Mouse (Mus musculus): ENCODE measurements at regions not wholly inside any gene's neighbourhood (a gene's known extent, or its start where the extent isn't known, plus 50 kb on each side); places are given as distances from the start of the nearest gene placed in this dataset.
"Not testable (repeated sequence)": the region's sequence is repeated elsewhere in the genome, so short reads cannot be mapped to it uniquely, and the experiment has no call there.

DNA sequence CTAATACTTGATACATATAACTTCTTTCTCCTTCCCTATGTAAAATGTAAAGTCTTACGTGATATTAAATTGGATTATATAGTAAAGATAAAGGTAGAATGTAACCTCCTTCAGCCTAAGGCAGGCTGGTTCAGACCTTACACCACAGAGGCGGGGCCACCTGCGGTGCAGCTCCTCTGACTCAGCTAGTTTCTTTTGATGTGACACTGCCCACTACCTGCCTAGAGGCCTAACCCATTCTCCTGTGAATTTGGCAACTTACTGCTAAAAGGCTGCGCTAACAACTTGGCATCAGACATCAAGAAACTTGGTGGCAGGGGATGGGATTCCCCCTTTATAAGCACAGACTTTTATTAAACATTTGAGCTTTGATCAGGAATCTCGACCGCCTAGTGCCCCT lies 74.5 kb downstream of the Aasdhppt start:
- Histone ChIP-seq H3K4me1 (no peaks in the 10 kb centered on the region), H3K4me3 (no peak overlapping the region), H3K27me3 (no peaks in the 10 kb centered on the region), H3K4me2 (replicated peaks) (no peak overlapping the region), H3K9ac (no peak overlapping the region), H3K36me3 (no peaks in the 10 kb centered on the region), H3K9me3 (no peaks in the 10 kb centered on the region), H3K27ac (no peak overlapping the region)
- no peak for ATAC-seq (ENCODE audit: insufficient number of reproducible peaks, insufficient read depth, low FRiP score, low TSS enrichment)
- WGBS = 57% methylated on average over 6 of the region's 6 CpGs

DNA sequence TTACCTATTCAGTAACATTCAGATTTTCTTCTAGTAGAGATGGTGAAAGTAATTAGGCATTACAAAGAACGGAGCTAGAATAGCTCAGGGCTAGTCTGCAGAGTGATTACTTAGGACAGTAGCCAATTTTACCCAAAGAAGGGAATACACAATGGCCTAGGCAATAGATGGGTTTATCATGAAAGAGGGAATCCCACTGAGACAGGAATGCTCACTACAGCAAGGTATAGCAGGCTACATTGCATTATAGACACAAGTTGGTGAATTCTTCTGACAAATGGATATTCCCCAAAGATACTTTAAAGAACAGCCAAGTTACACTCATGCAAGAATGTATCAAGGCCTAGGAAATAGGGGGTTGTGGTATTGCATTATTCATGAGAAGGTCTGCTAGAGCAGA lies 94.7 kb downstream of the Aasdhppt start:
- not testable (repeated sequence) for H3K36me3 ChIP-seq; H3K9ac ChIP-seq; H3K4me2 ChIP-seq (replicated peaks); H3K27me3 ChIP-seq; H3K4me1 ChIP-seq; H3K4me3 ChIP-seq; ATAC-seq (ENCODE audit: insufficient number of reproducible peaks, insufficient read depth, low FRiP score, low TSS enrichment); H3K27ac ChIP-seq; H3K9me3 ChIP-seq
- 67% methylated on average over 1 of the region's 1 CpGs for WGBS

DNA sequence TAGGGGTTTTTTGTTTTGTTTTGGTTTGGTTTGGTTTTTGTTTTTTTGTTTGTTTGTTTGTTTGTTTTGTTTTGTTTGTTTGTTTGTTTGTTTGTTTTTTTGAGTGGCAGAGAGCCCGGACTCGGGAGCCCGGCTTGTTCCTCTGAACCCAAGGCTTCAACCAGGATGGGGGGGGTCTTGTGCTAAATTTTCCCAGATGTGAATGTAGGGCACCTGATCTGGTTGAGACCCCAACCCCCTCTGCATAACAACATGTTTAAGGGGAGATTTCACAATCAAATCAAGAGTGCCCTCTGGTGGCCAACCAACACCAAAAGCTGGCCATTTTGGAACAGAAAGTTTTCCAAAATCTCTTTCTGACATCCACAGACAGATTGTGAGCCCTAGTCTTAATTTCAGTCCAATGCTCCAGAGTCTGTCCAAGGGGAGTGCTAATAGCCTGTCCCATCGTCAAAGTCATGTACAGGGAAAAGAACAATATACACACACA lies 99.2 kb downstream of the Aasdhppt start:
- no peaks in the 10 kb centered on the region for H3K36me3 ChIP-seq
- 83% methylated on average over 4 of the region's 4 CpGs for WGBS
- H3K27me3 ChIP-seq = no peaks in the 10 kb centered on the region
- H3K27ac ChIP-seq = no peak overlapping the region
- no peak overlapping the region for H3K9ac ChIP-seq
- H3K4me2 ChIP-seq (replicated peaks) = no peak overlapping the region
- H3K4me3 ChIP-seq = no peak overlapping the region
- no peaks in the 10 kb centered on the region for H3K4me1 ChIP-seq
- ATAC-seq (ENCODE audit: insufficient number of reproducible peaks, insufficient read depth, low FRiP score, low TSS enrichment) = no peak
- no peaks in the 10 kb centered on the region for H3K9me3 ChIP-seq

GRCm38 (mm10) chr9:4192737-4193136 lies 116.5 kb downstream of the Aasdhppt start:
- H3K27me3 ChIP-seq; H3K36me3 ChIP-seq; H3K4me2 ChIP-seq (replicated peaks); H3K9ac ChIP-seq; H3K4me1 ChIP-seq; H3K4me3 ChIP-seq; ATAC-seq (ENCODE audit: insufficient number of reproducible peaks, insufficient read depth, low FRiP score, low TSS enrichment); H3K27ac ChIP-seq; H3K9me3 ChIP-seq: not testable (repeated sequence)
- 84% methylated on average over 4 of the region's 4 CpGs for WGBS

DNA sequence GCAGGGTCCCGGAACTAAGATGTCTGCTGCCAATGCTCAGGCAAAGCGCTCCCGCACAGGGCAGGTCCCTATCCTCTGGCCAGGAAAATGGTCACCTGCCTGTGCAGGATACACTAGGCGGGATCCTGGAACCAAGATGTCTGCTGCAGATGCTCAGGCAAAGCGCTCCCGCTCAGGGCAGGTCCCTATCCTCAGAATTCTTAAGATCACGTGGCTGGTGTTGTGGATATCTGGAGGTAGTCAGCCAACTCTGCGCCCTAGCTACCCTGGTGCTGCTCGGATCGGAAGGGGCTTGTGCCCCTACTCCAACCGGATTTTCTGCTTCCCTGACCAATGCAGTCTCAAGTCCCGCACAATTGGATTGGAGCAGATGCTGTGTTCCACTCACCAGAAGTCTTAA lies 153.3 kb downstream of the Aasdhppt start:
- ATAC-seq (ENCODE audit: insufficient number of reproducible peaks, insufficient read depth, low FRiP score, low TSS enrichment); H3K4me3 ChIP-seq; H3K36me3 ChIP-seq; H3K9ac ChIP-seq; H3K27me3 ChIP-seq; H3K27ac ChIP-seq; H3K4me2 ChIP-seq (replicated peaks); H3K4me1 ChIP-seq; H3K9me3 ChIP-seq: not testable (repeated sequence)
- 88% methylated on average over 12 of the region's 12 CpGs for WGBS

DNA sequence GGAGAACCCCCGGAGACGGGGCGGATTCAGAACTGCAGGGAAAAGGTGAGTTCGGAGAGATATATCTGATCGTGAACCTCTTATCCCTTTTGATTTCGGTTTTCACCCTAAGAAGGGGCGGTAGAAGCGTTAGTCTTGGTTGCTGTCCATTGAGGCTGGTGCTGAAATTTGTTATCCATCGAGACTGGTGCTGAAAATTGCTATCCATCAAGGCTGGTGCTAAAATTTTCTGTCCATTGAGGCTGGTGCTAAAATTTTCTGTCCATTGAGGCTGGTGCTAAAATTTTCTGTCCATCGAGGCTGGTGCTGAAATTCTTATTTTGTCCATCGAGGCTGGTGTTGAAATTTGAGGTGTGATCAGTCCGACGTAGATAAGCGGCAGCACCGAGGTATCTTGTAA lies 170.4 kb downstream of the Aasdhppt start:
- H3K4me1 ChIP-seq; H3K4me3 ChIP-seq; H3K4me2 ChIP-seq (replicated peaks); H3K36me3 ChIP-seq; H3K9me3 ChIP-seq; H3K27ac ChIP-seq; H3K27me3 ChIP-seq; ATAC-seq (ENCODE audit: insufficient number of reproducible peaks, insufficient read depth, low FRiP score, low TSS enrichment); H3K9ac ChIP-seq: not testable (repeated sequence)
- 54% methylated on average over 15 of the region's 15 CpGs for WGBS

DNA sequence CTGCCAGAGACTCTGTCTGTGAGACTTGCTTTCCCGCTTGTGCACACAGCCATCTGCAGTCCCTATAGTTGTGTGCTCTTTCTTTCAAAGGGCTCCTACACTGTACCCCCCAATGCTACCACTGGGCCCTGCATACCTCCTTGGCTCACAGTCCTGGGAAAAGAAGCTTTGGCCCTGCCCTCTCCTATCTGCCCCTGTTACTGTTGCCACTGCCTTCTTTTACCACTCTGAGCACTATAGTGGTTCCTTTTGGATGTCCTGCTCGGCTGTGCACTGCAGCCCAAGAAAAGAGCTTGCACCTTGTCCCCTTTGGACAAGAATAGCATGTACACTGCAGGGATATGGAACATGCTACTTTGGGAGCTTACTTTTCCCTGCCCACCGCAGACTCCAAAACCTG lies 216.8 kb downstream of the Aasdhppt start:
- H3K4me3 ChIP-seq = no peak overlapping the region
- no peaks in the 10 kb centered on the region for H3K9me3 ChIP-seq
- H3K9ac ChIP-seq = no peak overlapping the region
- no peak overlapping the region for H3K4me2 ChIP-seq (replicated peaks)
- no peak overlapping the region for H3K27ac ChIP-seq
- H3K4me1 ChIP-seq = no peaks in the 10 kb centered on the region
- WGBS = 79% methylated on average over 3 of the region's 3 CpGs
- no peaks in the 10 kb centered on the region for H3K36me3 ChIP-seq
- 0 out of 2 replicates have a peak, but pooled peaks have one; percentile 35 for ATAC-seq (ENCODE audit: insufficient number of reproducible peaks, insufficient read depth, low FRiP score, low TSS enrichment)
- no peaks in the 10 kb centered on the region for H3K27me3 ChIP-seq

- 67% methylated on average over 4 of the region's 4 CpGs for WGBS
- not testable (repeated sequence) for ATAC-seq (ENCODE audit: insufficient number of reproducible peaks, insufficient read depth, low FRiP score, low TSS enrichment); H3K4me2 ChIP-seq (replicated peaks); H3K36me3 ChIP-seq; H3K9ac ChIP-seq; H3K4me1 ChIP-seq; H3K9me3 ChIP-seq; H3K27ac ChIP-seq; H3K4me3 ChIP-seq; H3K27me3 ChIP-seq
Measured at GRCm38 (mm10) chr9:4082668-4083067, 226.6 kb downstream of the Aasdhppt start.

DNA sequence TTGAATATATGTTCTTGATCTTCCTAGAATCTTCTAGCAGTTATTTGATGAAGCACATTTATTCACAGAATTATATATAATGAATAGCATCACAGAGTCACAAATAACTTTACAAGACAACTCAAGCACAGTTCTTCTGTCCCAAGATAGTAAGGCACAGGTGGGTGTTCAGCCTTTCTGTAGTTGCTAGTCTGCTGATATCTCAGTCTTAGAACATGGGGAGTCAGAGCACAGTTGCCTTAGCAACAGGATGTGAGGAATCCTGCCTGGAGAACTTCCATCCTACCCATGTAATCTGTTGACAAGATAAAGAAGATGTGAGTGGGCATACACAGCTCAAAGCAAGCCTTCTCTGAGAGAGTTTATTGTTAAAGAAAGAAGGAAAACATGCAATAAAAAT lies 248.2 kb downstream of the Aasdhppt start:
- Histone ChIP-seq H3K4me3 (no peak overlapping the region), H3K9ac (no peak overlapping the region), H3K36me3 (no peaks in the 10 kb centered on the region), H3K4me1 (no peaks in the 10 kb centered on the region), H3K4me2 (replicated peaks) (no peak overlapping the region), H3K27me3 (no peaks in the 10 kb centered on the region), H3K9me3 (no peaks in the 10 kb centered on the region), H3K27ac (no peak overlapping the region)
- no peak for ATAC-seq (ENCODE audit: insufficient number of reproducible peaks, insufficient read depth, low FRiP score, low TSS enrichment)

- Histone ChIP-seq H3K4me2 (replicated peaks) (no peak overlapping the region), H3K9ac (no peak overlapping the region)
- ATAC-seq (ENCODE audit: insufficient number of reproducible peaks, insufficient read depth, low FRiP score, low TSS enrichment) = no peak
Measured at GRCm38 (mm10) chr9:4048749-4049148, 260.5 kb downstream of the Aasdhppt start.

GRCm38 (mm10) chr9:4047654-4048053 lies 261.6 kb downstream of the Aasdhppt start:
- H3K27me3 ChIP-seq; H3K9ac ChIP-seq; H3K9me3 ChIP-seq; H3K4me3 ChIP-seq; H3K27ac ChIP-seq; H3K36me3 ChIP-seq; ATAC-seq (ENCODE audit: insufficient number of reproducible peaks, insufficient read depth, low FRiP score, low TSS enrichment); H3K4me1 ChIP-seq; H3K4me2 ChIP-seq (replicated peaks): not testable (repeated sequence)
- 16% methylated on average over 1 of the region's 1 CpGs for WGBS

More at GRCm38 (mm10) chr9:4048749-4049148, 260.5 kb downstream of the Aasdhppt start:
- Histone ChIP-seq H3K9me3 (no peaks in the 10 kb centered on the region), H3K27me3 (no peaks in the 10 kb centered on the region), H3K4me1 (no peaks in the 10 kb centered on the region), H3K27ac (no peak overlapping the region), H3K4me3 (no peak overlapping the region), H3K36me3 (no peaks in the 10 kb centered on the region)

DNA sequence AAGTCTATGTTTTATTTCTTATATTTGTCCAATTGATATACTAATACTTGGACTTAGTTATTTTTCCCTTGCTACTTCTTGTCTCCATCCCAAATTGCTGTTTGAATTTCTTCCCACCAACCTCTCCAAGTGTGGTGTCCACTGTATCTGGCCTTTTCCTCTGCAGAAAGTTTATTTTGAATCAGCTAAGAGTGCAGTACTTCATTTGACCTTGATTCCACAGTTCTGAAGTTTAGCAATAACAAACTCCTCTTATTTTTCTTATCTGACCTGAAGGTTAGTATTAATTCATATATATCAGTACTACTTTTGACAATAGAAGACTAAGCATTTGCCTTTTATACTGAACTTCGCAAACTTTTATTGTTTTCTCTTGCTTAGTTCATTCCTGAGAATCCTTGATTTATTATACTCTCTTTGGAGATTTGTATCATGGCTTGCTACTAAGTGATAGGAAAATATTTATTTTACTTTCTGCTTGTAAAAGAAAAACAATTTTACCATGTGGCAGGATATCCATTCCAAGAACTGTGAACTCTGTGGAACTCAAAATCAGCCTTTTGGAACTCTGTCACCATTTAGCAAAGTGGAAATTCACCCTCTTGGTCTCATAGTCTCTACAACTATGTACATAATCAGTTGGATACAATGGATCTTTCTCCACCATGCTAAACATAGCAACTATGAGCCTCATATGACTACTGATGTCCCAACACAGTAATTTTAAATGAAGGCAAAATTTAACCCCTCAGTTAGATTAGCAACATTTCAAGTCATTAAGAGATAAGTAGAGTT lies 268.2 kb downstream of the Aasdhppt start:
- ATAC-seq (ENCODE audit: insufficient number of reproducible peaks, insufficient read depth, low FRiP score, low TSS enrichment) = no peak
- Histone ChIP-seq H3K27ac (no peak overlapping the region), H3K4me3 (no peak overlapping the region), H3K4me1 (no peaks in the 10 kb centered on the region), H3K27me3 (no peaks in the 10 kb centered on the region), H3K4me2 (replicated peaks) (no peak overlapping the region), H3K36me3 (no peaks in the 10 kb centered on the region), H3K9me3 (no peaks in the 10 kb centered on the region), H3K9ac (no peak overlapping the region)
- 87% methylated on average over 1 of the region's 1 CpGs for WGBS

Data from embryonic facial prominence, embryonic 12.5 days (tissue).